Mouse (Mus musculus) MEL (cell line): ENCODE results near the gene Slc13a4. TPM values are rescaled to one million over a fixed set of nuclear protein-coding genes. Genes with fewer than 3 reads are reported as not detected.

Source experiments
- DNase-seq: peaks from one replicate; pipeline ENCODE4 v3.0.0; 2011; ENCODE audit warnings: low read depth, low spot score
- H3K27ac ChIP-seq: 2 replicates; pipeline ENCODE4 v1.5.1; 2012; ENCODE audit warnings: low read depth, mild to moderate bottlenecking, control low read depth, low read length, moderate library complexity; ENCODE audit not compliant: control insufficient read depth
- H3K27me3 ChIP-seq, 2 experiments: fragments of 150-350 bp in 1 of 2; sonication (generic) in 1 of 2; 2 replicates each; pipeline ENCODE4 v1.6.1; 2012; ENCODE audit warnings: low read length in 2 of 2, mild to moderate bottlenecking in 2 of 2, improper control_type of control experiment in 1 of 2, moderate library complexity in 1 of 2; ENCODE audit not compliant: insufficient read depth in 2 of 2, control insufficient read depth in 1 of 2
- H3K36me3 ChIP-seq, 2 experiments: 2 replicates each; pipeline ENCODE4 v1.6.1; 2012 to 2014; ENCODE audit warnings: low read length in 2 of 2, improper control_type of control experiment in 1 of 2, inconsistent platforms in 1 of 2, mild to moderate bottlenecking in 1 of 2; ENCODE audit not compliant: insufficient read depth in 2 of 2, control insufficient read depth in 1 of 2
- H3K4me1 ChIP-seq, 2 experiments: fragments of 150-350 bp in 1 of 2; sonication (generic) in 1 of 2; 2 replicates each; pipeline ENCODE4 v1.6.1; 2012; ENCODE audit warnings: low read length in 2 of 2, improper control_type of control experiment in 1 of 2, mild to moderate bottlenecking in 1 of 2; ENCODE audit not compliant: insufficient read depth in 2 of 2, control insufficient read depth in 1 of 2
- H3K4me3 ChIP-seq, 2 experiments: fragments of 150-350 bp in 1 of 2; sonication (generic) in 1 of 2; 2 replicates each; pipeline ENCODE4 v1.5.1; 2012; ENCODE audit warnings: low read depth in 2 of 2, low read length in 2 of 2, mild to moderate bottlenecking in 2 of 2, moderate library complexity in 2 of 2, control low read depth in 1 of 2, improper control_type of control experiment in 1 of 2; ENCODE audit not compliant: control insufficient read depth in 1 of 2, insufficient read depth in 1 of 2
- H3K79me2 ChIP-seq: 2 replicates; pipeline ENCODE4 v1.6.1; 2012; ENCODE audit warnings: mild to moderate bottlenecking, low read length, moderate library complexity; ENCODE audit not compliant: control insufficient read depth, poor library complexity, insufficient read depth
- H3K9ac ChIP-seq: 2 replicates; pipeline ENCODE4 v1.6.1; 2012; ENCODE audit warnings: low read depth, mild to moderate bottlenecking, control low read depth, low read length, moderate library complexity; ENCODE audit not compliant: control insufficient read depth, poor library complexity, severe bottlenecking
- H3K9me3 ChIP-seq: fragments of 150-350 bp; sonication (generic); replicated peaks from 2 replicates; pipeline ENCODE4 v1.6.1; 2012; ENCODE audit warnings: mild to moderate bottlenecking, low read length, improper control_type of control experiment, moderate library complexity; ENCODE audit not compliant: insufficient read depth
- CHD1 ChIP-seq: IDR thresholded peaks from 2 replicates; pipeline ENCODE4 v1.6.1; 2012; ENCODE audit warnings: low read depth, mild to moderate bottlenecking, inconsistent platforms, low read length, improper control_type of control experiment
- CHD2 ChIP-seq: IDR thresholded peaks from 2 replicates; pipeline ENCODE4 v1.6.1; 2011; ENCODE audit warnings: low read length, improper control_type of control experiment
- ELF1 ChIP-seq: IDR thresholded peaks from 2 replicates; pipeline ENCODE4 v1.6.1; 2014; ENCODE audit warnings: low read depth, mild to moderate bottlenecking, inconsistent platforms, low read length, improper control_type of control experiment, moderate library complexity
- GABPA ChIP-seq: IDR thresholded peaks from 2 replicates; pipeline ENCODE4 v1.6.1; 2012; ENCODE audit warnings: low read depth, mild to moderate bottlenecking, inconsistent platforms, low read length, improper control_type of control experiment, moderate library complexity
- GATA1 ChIP-seq: IDR thresholded peaks from 2 replicates; pipeline ENCODE4 v1.6.1; 2011; ENCODE audit warnings: low read depth, low read length, improper control_type of control experiment
- JUND ChIP-seq: IDR thresholded peaks from 2 replicates; pipeline ENCODE4 v1.6.1; 2011; ENCODE audit warnings: low read depth, mild to moderate bottlenecking, improper control_type of control experiment, low read length
- KAT2A ChIP-seq: conservative IDR thresholded peaks from 2 replicates; pipeline ENCODE4 v1.6.1; 2012; ENCODE audit warnings: low read depth, low read length, improper control_type of control experiment, inconsistent platforms
- MAX ChIP-seq: IDR thresholded peaks from 2 replicates; pipeline ENCODE4 v1.6.1; 2011; ENCODE audit warnings: low read length, improper control_type of control experiment
- MXI1 ChIP-seq: IDR thresholded peaks from 2 replicates; pipeline ENCODE4 v1.6.1; 2011; ENCODE audit warnings: mild to moderate bottlenecking, low read depth, low read length, improper control_type of control experiment
- MYB ChIP-seq: IDR thresholded peaks from 2 replicates; pipeline ENCODE4 v1.6.1; 2011; ENCODE audit warnings: mild to moderate bottlenecking, low read depth, low read length, improper control_type of control experiment
- MYC ChIP-seq: IDR thresholded peaks from 2 replicates; pipeline ENCODE4 v1.6.1; 2011; ENCODE audit warnings: low read depth, mild to moderate bottlenecking, low read length, improper control_type of control experiment, moderate library complexity
- NRF1 ChIP-seq: IDR thresholded peaks from 2 replicates; pipeline ENCODE4 v1.6.1; 2014; ENCODE audit warnings: low read depth, mild to moderate bottlenecking, inconsistent platforms, low read length, improper control_type of control experiment, moderate library complexity; ENCODE audit not compliant: poor library complexity, insufficient read depth, severe bottlenecking
- POLR2A ChIP-seq, 2 experiments: IDR thresholded peaks; 2 replicates each; pipeline ENCODE4 v1.6.1; 2011 to 2012; ENCODE audit warnings: low read length in 2 of 2, mild to moderate bottlenecking in 2 of 2, control low read depth in 1 of 2, improper control_type of control experiment in 1 of 2, low read depth in 1 of 2, moderate library complexity in 1 of 2; ENCODE audit not compliant: control insufficient read depth in 1 of 2, insufficient read depth in 1 of 2, poor library complexity in 1 of 2
- RAD21 ChIP-seq: IDR thresholded peaks from 2 replicates; pipeline ENCODE4 v1.6.1; 2011; ENCODE audit warnings: mild to moderate bottlenecking, low read depth, low read length, improper control_type of control experiment
- RCOR1 ChIP-seq: IDR thresholded peaks from 2 replicates; pipeline ENCODE4 v1.6.1; 2012; ENCODE audit warnings: low read depth, mild to moderate bottlenecking, inconsistent platforms, low read length, improper control_type of control experiment
- TBP ChIP-seq: IDR thresholded peaks from 2 replicates; pipeline ENCODE4 v1.8.0; 2011; ENCODE audit warnings: low read depth, low read length, improper control_type of control experiment
- TCF12 ChIP-seq: IDR thresholded peaks from 2 replicates; pipeline ENCODE4 v1.6.1; 2014; ENCODE audit warnings: low read depth, mild to moderate bottlenecking, inconsistent platforms, low read length, improper control_type of control experiment, moderate library complexity
- ZKSCAN1 ChIP-seq: IDR thresholded peaks from 2 replicates; pipeline ENCODE4 v1.6.1; 2012; ENCODE audit warnings: low read depth, mild to moderate bottlenecking, inconsistent platforms, low read length, improper control_type of control experiment, moderate library complexity
- ZMIZ1 ChIP-seq: IDR thresholded peaks from 2 replicates; pipeline ENCODE4 v1.6.1; 2012; ENCODE audit warnings: low read depth, mild to moderate bottlenecking, inconsistent platforms, low read length, improper control_type of control experiment, moderate library complexity
- polyA plus RNA-seq, 2 experiments: library from polyadenylated mRNA; stranded (reverse) in 1 of 2; unstranded in 1 of 2; fragments of >175 nt in 1 of 2; fragments of >200 nt in 1 of 2; gene quantifications; 2 replicates each; pipeline versions ENCODE4 v1.2.1 to v1.2.4; 2012; ENCODE audit warnings: low replicate concordance in 2 of 2, low read depth in 1 of 2; ENCODE audit not compliant: insufficient read length in 2 of 2, insufficient read depth in 1 of 2, missing spikeins in 1 of 2
- total RNA-seq: library from RNA; depleted of rRNA; stranded (reverse); fragments of 300-350 nt; gene quantifications from 2 replicates; pipeline ENCODE4 v1.2.3, GENCODE M21; 2012; rRNA removed

Gene Slc13a4
- total RNA-seq = not detected in 2 replicates
- under 1 TPM in 1 of 2 experiments, not detected in 1; 0.14 TPM for polyA plus RNA-seq

DNA sequence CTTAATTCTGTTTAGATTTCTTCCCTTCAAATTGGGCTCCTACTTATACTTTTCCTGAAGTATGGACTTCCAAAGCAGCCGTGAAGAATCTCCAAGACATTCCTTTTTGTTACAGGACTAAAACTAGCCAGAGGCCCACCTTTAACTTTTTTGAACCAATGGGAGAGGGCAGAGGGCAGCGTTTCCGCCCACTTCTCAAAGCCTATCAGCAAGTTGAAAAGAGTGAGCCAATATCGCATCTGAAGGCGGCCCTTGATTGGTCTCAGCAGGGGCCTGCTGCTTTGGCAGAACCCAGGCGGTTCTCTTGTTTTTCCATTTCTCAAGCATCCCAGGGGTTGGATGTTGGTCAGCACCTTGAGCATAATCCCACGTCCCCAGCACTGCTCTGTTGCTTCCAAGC lies at the start of gene Slc13a4:
Gene Slc13a4, minus strand, starts transcription at position 95 of the 400 bp plus-strand sequence.
- Histone ChIP-seq H3K4me1 (no peaks in the 10 kb centered on the region), H3K79me2 (no peaks in the 10 kb centered on the region), H3K4me3 (no peak within 1 kb of the TSS), H3K9ac (no peak within 1 kb of the TSS), H3K36me3 (no peaks in the 10 kb centered on the region), H3K27me3 (peaks cover under 1 to 8% of the 10 kb centered on the region in 2 experiments; a peak in 3 of 4 replicates), H3K27ac (no peak within 1 kb of the TSS), H3K9me3 (no peaks in the 10 kb centered on the region)
- TF ChIP-seq MAX = no peak
- TF ChIP-seq KAT2A = no peak
- TF ChIP-seq RCOR1 = no peak
- TF ChIP-seq MYB = no peak
- TF ChIP-seq ZMIZ1 = no peak
- TF ChIP-seq ELF1 = no peak
- no peak for TF ChIP-seq MYC
- TF ChIP-seq TCF12 = no peak
- no peak for TF ChIP-seq TBP
- TF ChIP-seq POLR2A (IDR thresholded peaks at IDR 0.05; ENCODE audit: control insufficient read depth in 1 of 2, insufficient read depth in 1 of 2, low read depth in 1 of 2, low read length in 2 of 2, poor library complexity in 1 of 2) = no peak
- TF ChIP-seq RAD21 = no peak
- no peak for TF ChIP-seq GATA1
- no peak for TF ChIP-seq JUND
- no peak for TF ChIP-seq NRF1
- TF ChIP-seq GABPA = no peak
- TF ChIP-seq CHD1 = no peak
- TF ChIP-seq ZKSCAN1 = no peak
- TF ChIP-seq CHD2 = no peak
- DNase-seq = no peak

GRCm38 (mm10) chr6:35355320-35355719 lies 47.4 kb upstream of the Slc13a4 start:
- H3K9me3 ChIP-seq = no peaks in the 10 kb centered on the region
- no peaks in the 10 kb centered on the region for H3K4me1 ChIP-seq
- H3K27me3 ChIP-seq = peaks cover 0 to 1% of the 10 kb centered on the region in 2 experiments; a peak in 2 of 4 replicates
- no peak for DNase-seq
- H3K36me3 ChIP-seq = no peaks in the 10 kb centered on the region
- H3K27ac ChIP-seq = no peak overlapping the region
- H3K9ac ChIP-seq = no peak overlapping the region
- H3K4me3 ChIP-seq = no peak overlapping the region
- no peak for TF ChIP-seq MXI1
- no peak for TF ChIP-seq ZMIZ1
- TF ChIP-seq CHD1 = no peak
- H3K79me2 ChIP-seq = no peaks in the 10 kb centered on the region
